Mouse (Mus musculus): ENCODE data around the gene Phactr4. TPM values are rescaled to one million over a fixed set of nuclear protein-coding genes. Genes with fewer than 3 reads are reported as not detected.

Gene Phactr4
- polyA plus RNA-seq, 1 experiment from 2014 or later, result 27.9 TPM

GRCm38 (mm10) chr4:132338943-132339342 is 83.3 kb downstream of the Phactr4 start:
- H3K36me3 ChIP-seq, result peaks cover 92% of the 10 kb centered on the region

GRCm38 (mm10) chr4:132332880-132333279 is 89.4 kb downstream of the Phactr4 start:
- 93% methylated on average over 6 of the region's 6 CpGs for WGBS
- H3K4me3 ChIP-seq, result no peak overlapping the region
- H3K9me3 ChIP-seq (replicated peaks), result no peaks in the 10 kb centered on the region

More at GRCm38 (mm10) chr4:132338943-132339342, 83.3 kb downstream of the Phactr4 start:
- H3K4me3 ChIP-seq, result no peak overlapping the region
- H3K27ac ChIP-seq, result no peak overlapping the region
- H3K4me1 ChIP-seq, result peaks cover 15% of the 10 kb centered on the region
- DNase-seq (ENCODE audit: low spot score), result no peak
- no peaks in the 10 kb centered on the region for H3K27me3 ChIP-seq (ENCODE audit: low read depth, poor library complexity, severe bottlenecking)
- WGBS, result 95% methylated on average over 13 of the region's 13 CpGs
- H3K9me3 ChIP-seq (replicated peaks), result no peaks in the 10 kb centered on the region

DNA sequence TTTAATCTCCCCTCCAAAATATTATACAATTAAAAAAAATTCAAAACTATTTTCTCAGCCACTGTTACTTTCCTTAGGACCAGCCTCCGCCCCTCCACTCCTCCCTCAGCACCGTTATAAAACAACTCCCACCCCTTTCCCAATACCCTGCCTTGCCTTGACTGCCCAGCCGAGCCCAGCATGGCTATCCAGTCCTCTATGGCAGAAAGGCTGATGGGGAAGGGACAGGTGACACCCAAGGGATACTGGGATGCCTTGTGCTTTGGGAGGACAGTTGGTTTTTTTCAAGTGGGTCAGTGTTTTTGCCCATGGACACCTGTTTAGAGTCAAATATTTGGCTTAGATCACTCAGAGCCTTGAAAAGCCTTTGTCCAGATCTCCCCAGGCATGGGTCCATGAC is 90.3 kb downstream of the Phactr4 start:
- peaks cover 69% of the 10 kb centered on the region for H3K36me3 ChIP-seq
- WGBS, result 80% methylated on average over 3 of the region's 3 CpGs

More at GRCm38 (mm10) chr4:132332880-132333279, 89.4 kb downstream of the Phactr4 start:
- Histone ChIP-seq H3K27ac (no peak overlapping the region), H3K4me1 (peaks cover 22% of the 10 kb centered on the region), H3K36me3 (peaks cover 73% of the 10 kb centered on the region), H3K27me3 (ENCODE audit: low read depth, poor library complexity, severe bottlenecking) (no peaks in the 10 kb centered on the region)
- no peak for DNase-seq (ENCODE audit: low spot score)

DNA sequence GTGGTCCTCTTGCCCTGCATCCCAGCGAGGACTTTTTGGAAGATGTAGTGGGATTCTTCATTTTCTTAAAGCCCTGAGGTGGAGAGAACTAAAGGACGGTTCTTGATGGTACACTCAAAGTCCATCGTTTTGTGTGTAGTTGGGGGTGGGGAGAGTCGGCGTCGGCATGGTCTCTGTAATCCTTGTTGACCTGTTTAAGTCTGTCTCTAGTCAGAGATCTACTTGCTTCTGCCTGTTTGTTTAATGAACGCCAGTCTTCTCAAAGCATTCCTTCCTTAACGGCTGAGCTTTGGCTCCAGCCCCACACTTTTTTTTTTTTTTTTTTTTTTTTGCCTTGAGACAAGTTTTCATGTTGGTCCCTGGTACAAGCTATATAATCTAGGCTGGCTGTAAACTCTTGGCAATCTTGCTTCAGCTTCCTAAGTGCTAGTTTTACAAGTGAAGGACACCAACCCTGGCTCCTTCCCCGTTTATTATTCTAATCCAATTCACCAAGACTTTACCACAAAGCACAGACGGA is 92.4 kb downstream of the Phactr4 start:
- Histone ChIP-seq H3K4me1 (peaks cover 22% of the 10 kb centered on the region), H3K27ac (peak overlapping the region; percentile 92), H3K4me3 (peak overlapping the region; percentile 73), H3K9me3 (replicated peaks) (no peaks in the 10 kb centered on the region), H3K36me3 (peaks cover 61% of the 10 kb centered on the region), H3K27me3 (ENCODE audit: low read depth, poor library complexity, severe bottlenecking) (no peaks in the 10 kb centered on the region)
- DNase-seq (ENCODE audit: low spot score), result no peak
- WGBS, result 10% methylated on average over 10 of the region's 10 CpGs

More for the DNA sequence above, 90.3 kb downstream of the Phactr4 start:
- H3K27ac ChIP-seq, result no peak overlapping the region
- peaks cover 22% of the 10 kb centered on the region for H3K4me1 ChIP-seq
- H3K4me3 ChIP-seq, result no peak overlapping the region
- H3K27me3 ChIP-seq (ENCODE audit: low read depth, poor library complexity, severe bottlenecking), result no peaks in the 10 kb centered on the region
- no peaks in the 10 kb centered on the region for H3K9me3 ChIP-seq (replicated peaks)
- no peak for DNase-seq (ENCODE audit: low spot score)

- Histone ChIP-seq H3K9me3 (replicated peaks) (no peaks in the 10 kb centered on the region), H3K27me3 (ENCODE audit: low read depth, poor library complexity, severe bottlenecking) (no peaks in the 10 kb centered on the region), H3K36me3 (peaks cover 61% of the 10 kb centered on the region), H3K4me3 (peak within 1 kb of the TSS; percentile 73), H3K27ac (peak within 1 kb of the TSS; percentile 92), H3K4me1 (peaks cover 22% of the 10 kb centered on the region)
- peak; percentile 97 for DNase-seq (ENCODE audit: low spot score)
- WGBS, result 1% methylated on average over 52 of the region's 52 CpGs
Measured at GRCm38 (mm10) chr4:132329115-132329834, 93.0 kb downstream of the Phactr4 start, which contains the start of gene Trnau1ap. Gene Trnau1ap, minus strand, starts transcription at chr4:132329538.

DNA sequence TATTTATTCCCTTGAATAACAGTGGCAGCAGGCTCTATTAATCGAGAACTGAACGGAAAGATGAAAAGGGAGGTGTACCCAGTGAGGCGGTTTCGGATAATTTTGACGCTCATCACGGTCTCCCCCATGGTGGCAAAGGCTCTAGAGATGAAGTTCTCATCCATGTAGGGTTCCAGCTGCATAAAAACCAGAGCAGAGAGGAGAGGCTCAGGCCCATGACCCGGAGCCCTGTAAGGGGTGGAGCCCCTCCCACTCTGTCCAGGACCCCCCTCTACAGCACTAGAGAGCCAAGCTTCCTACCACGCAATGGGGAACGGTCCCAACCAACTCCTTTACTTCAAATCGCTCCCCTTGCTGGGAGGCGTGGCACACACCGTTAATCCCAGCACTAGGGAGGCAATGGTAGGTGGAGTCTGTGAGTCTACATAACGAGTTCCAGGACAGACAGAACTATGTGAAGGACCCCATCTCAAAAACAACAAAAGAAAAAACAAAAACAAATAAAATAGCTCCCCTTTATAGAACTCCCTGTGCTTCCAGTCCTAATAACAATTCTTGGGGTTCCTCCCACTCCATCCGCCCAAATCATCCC is 93.8 kb downstream of the Phactr4 start:
- Histone ChIP-seq H3K36me3 (peaks cover 61% of the 10 kb centered on the region), H3K4me3 (peak overlapping the region; percentile 73), H3K27me3 (ENCODE audit: low read depth, poor library complexity, severe bottlenecking) (no peaks in the 10 kb centered on the region), H3K27ac (peak overlapping the region; percentile 92), H3K4me1 (peaks cover 22% of the 10 kb centered on the region), H3K9me3 (replicated peaks) (no peaks in the 10 kb centered on the region)
- 52% methylated on average over 14 of the region's 14 CpGs for WGBS
- DNase-seq (ENCODE audit: low spot score), result no peak

- Histone ChIP-seq H3K4me3 (no peak overlapping the region), H3K4me1 (peaks cover 22% of the 10 kb centered on the region), H3K27ac (no peak overlapping the region), H3K36me3 (peaks cover 59% of the 10 kb centered on the region), H3K27me3 (ENCODE audit: low read depth, poor library complexity, severe bottlenecking) (no peaks in the 10 kb centered on the region), H3K9me3 (replicated peaks) (no peaks in the 10 kb centered on the region)
- no peak for DNase-seq (ENCODE audit: low spot score)
- 83% methylated on average over 5 of the region's 5 CpGs for WGBS
Measured at GRCm38 (mm10) chr4:132326481-132326880, 95.8 kb downstream of the Phactr4 start.

DNA sequence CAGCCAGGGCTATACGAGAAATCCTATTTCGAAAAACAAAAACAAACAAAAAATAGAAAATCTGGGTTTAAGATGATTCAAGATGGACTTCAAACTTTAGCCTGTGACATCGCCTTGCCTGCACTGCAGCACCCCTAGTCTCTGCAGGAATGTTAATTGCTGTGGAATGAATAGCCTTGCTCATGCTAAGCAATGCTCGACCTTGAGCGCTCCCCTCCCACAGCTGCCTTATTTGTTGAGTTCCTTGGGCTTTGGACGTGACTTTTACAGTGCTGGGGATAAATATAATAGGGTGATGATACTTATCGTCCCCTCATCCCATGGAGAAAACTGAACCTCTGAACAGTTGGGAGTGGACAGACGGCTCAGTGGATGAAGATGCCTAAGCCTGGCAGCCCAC is 106.6 kb downstream of the Phactr4 start:
- H3K36me3 ChIP-seq, result peaks cover 90% of the 10 kb centered on the region

DNA sequence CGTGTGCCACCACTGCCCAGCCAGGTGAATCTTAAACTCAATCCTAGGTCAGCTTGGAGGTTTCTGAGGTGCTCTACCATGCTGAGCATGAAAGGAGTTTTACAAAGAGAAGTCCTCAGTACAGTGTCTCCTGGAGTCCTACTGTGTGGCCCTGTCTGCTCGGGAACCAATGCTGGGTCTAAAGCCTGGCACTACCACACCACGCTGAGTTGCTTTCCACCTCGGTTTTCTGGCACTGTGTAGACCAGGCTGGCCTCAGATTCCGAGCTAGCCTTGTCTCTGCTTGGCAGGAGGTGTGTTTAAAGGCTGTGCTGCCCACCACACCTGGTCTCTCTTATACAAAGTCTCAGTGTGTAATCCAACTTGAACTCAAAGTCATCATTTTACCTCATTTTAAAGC is 109.7 kb downstream of the Phactr4 start:
- Histone ChIP-seq H3K27ac (no peak overlapping the region), H3K4me1 (peaks cover 9% of the 10 kb centered on the region), H3K4me3 (no peak overlapping the region), H3K36me3 (peaks cover 79% of the 10 kb centered on the region), H3K9me3 (replicated peaks) (no peaks in the 10 kb centered on the region), H3K27me3 (ENCODE audit: low read depth, poor library complexity, severe bottlenecking) (no peaks in the 10 kb centered on the region)
- 85% methylated on average over 5 of the region's 5 CpGs for WGBS
- DNase-seq (ENCODE audit: low spot score), result no peak

More for the DNA sequence above, 106.6 kb downstream of the Phactr4 start:
- no peaks in the 10 kb centered on the region for H3K4me1 ChIP-seq
- no peak overlapping the region for H3K27ac ChIP-seq
- H3K27me3 ChIP-seq (ENCODE audit: low read depth, poor library complexity, severe bottlenecking), result no peaks in the 10 kb centered on the region
- 92% methylated on average over 8 of the region's 8 CpGs for WGBS
- DNase-seq (ENCODE audit: low spot score), result no peak
- no peak overlapping the region for H3K4me3 ChIP-seq
- no peaks in the 10 kb centered on the region for H3K9me3 ChIP-seq (replicated peaks)

DNA sequence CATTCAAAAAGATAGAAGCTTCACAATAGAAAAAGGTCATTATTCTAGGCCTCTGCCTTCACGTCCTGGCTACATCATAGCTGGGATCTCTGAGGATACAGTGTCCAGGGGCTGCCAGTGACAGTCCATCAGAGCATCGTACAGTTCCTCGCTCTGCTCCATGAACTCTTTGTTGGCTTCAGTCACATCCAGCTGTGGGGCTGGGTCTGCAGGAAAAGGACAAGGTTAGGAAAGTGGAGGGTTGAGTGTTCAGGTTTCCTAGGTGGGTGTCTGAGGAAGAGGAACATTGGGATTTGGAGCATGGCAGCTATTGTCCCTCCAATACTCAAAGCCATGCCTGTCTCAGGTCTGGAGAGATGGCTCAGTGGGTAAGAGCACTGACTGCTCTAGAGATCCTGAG is 110.5 kb downstream of the Phactr4 start:
- peaks cover 72% of the 10 kb centered on the region for H3K36me3 ChIP-seq
- DNase-seq (ENCODE audit: low spot score), result no peak

GRCm38 (mm10) chr4:132311209-132311608 is 111.1 kb downstream of the Phactr4 start:
- Histone ChIP-seq H3K27me3 (ENCODE audit: low read depth, poor library complexity, severe bottlenecking) (no peaks in the 10 kb centered on the region), H3K36me3 (peaks cover 66% of the 10 kb centered on the region), H3K4me1 (peaks cover 9% of the 10 kb centered on the region), H3K4me3 (no peak overlapping the region), H3K27ac (no peak overlapping the region), H3K9me3 (replicated peaks) (no peaks in the 10 kb centered on the region)
- no peak for DNase-seq (ENCODE audit: low spot score)
- WGBS, result 31% methylated on average over 1 of the region's 1 CpGs

More for the DNA sequence above, 110.5 kb downstream of the Phactr4 start:
- Histone ChIP-seq H3K4me1 (peaks cover 9% of the 10 kb centered on the region), H3K4me3 (no peak overlapping the region), H3K27ac (no peak overlapping the region), H3K9me3 (replicated peaks) (no peaks in the 10 kb centered on the region), H3K27me3 (ENCODE audit: low read depth, poor library complexity, severe bottlenecking) (no peaks in the 10 kb centered on the region)
- 53% methylated on average over 3 of the region's 3 CpGs for WGBS

DNA sequence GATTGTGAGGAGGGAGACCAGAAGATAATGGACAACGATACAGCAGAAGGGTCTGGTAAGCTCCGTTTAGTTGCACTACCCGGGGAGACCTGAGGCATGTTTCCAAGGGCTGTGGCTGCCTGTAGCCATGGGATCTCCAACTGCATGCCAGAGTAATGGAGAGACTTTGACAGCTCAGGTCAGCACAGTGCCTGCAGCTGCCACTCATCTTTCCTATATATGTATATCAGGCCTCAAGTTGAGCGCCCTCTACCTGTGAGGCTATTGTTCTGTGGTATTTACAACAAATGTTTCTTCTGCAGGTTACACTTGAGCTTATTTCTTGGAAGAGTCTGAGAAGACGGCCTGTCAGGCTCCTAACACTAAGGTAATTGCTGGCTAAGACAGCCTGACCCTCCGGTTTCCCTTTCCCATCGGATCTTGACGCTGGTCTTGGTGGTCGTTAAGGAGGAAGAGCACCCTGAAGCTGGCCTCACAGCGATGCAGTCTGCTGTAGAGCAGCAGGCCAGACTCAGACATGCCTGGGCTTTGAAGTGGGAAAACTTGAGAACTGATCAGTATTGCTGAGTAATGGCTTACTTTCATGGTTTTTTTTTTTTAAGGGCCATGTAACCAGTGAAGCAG is 112.3 kb downstream of the Phactr4 start:
- H3K36me3 ChIP-seq, result peaks cover 57% of the 10 kb centered on the region
- 33% methylated on average over 10 of the region's 10 CpGs for WGBS
- no peaks in the 10 kb centered on the region for H3K9me3 ChIP-seq (replicated peaks)
- peak overlapping the region; percentile 91 for H3K4me3 ChIP-seq
- DNase-seq (ENCODE audit: low spot score), result peak; percentile 43
- no peaks in the 10 kb centered on the region for H3K27me3 ChIP-seq (ENCODE audit: low read depth, poor library complexity, severe bottlenecking)
- H3K4me1 ChIP-seq, result peaks cover 9% of the 10 kb centered on the region
- H3K27ac ChIP-seq, result 0 out of 2 replicates have a peak overlapping the region, but pooled peaks have one; percentile 6

All from limb, embryonic 10.5 days (tissue).